Mouse (Mus musculus) heart, embryonic 12.5 days (tissue): Measurements from ENCODE around the gene Cgn. TPM values are rescaled to one million over a fixed set of nuclear protein-coding genes. Genes with fewer than 3 reads are reported as not detected.
"Not testable (repeated sequence)": the region's sequence is repeated elsewhere in the genome, so short reads cannot be mapped to it uniquely, and the experiment has no call there.

ENCODE experiments used
- ATAC-seq: fragments of 200-750 bp; cut with Nextera tagmentation; 2 replicates; pipeline ENCODE4 v1.8.0; 2017; ENCODE audit warnings: moderate TSS enrichment, moderate library complexity; ENCODE audit not compliant: insufficient number of reproducible peaks, low FRiP score
- H3K27ac ChIP-seq: fragments of 300-500 bp; sonication (generic); 2 replicates; pipeline ENCODE4 v1.5.1; 2016; ENCODE audit warnings: mild to moderate bottlenecking, moderate library complexity; ENCODE audit not compliant: poor library complexity, severe bottlenecking
- H3K27me3 ChIP-seq: fragments of 300-500 bp; sonication (generic); replicated peaks from 2 replicates; pipeline ENCODE4 v1.6.1; 2016; ENCODE audit warnings: mild to moderate bottlenecking, moderate library complexity
- H3K36me3 ChIP-seq: fragments of 300-500 bp; sonication (generic); 2 replicates; pipeline ENCODE4 v1.6.1; 2016; ENCODE audit warnings: mild to moderate bottlenecking, moderate library complexity
- H3K4me1 ChIP-seq: fragments of 300-500 bp; sonication (generic); replicated peaks from 2 replicates; pipeline ENCODE4 v1.6.1; 2016; ENCODE audit warnings: mild to moderate bottlenecking
- H3K4me2 ChIP-seq: fragments of 300-500 bp; sonication (generic); 2 replicates; pipeline ENCODE4 v1.6.1; 2016; ENCODE audit warnings: mild to moderate bottlenecking, moderate library complexity
- H3K4me3 ChIP-seq: fragments of 300-500 bp; sonication (generic); 2 replicates; pipeline ENCODE4 v1.5.1; 2016; ENCODE audit warnings: mild to moderate bottlenecking
- H3K9ac ChIP-seq: fragments of 300-500 bp; sonication (generic); 2 replicates; pipeline ENCODE4 v1.6.1; 2016; ENCODE audit warnings: mild to moderate bottlenecking, moderate library complexity
- H3K9me3 ChIP-seq: fragments of 300-500 bp; sonication (generic); replicated peaks from 2 replicates; pipeline ENCODE4 v1.6.1; 2016; ENCODE audit warnings: mild to moderate bottlenecking, moderate library complexity
- WGBS: fragments of 180-500 bp; shearing (Covaris S2); methylation state at CpG from one replicate; pipeline ENCODE4 v1.1.7; 2016; 5-methylcytosine and 5-hydroxymethylcytosine counted together
- polyA plus RNA-seq: library from polyadenylated mRNA; unstranded; fragments of >200 nt; fragmentation: Nextera tagmentation; extraction: Ambion mirVana; gene quantifications from 2 replicates; pipeline ENCODE4 v1.2.1, GENCODE M21; 2016

The Cgn gene
- polyA plus RNA-seq, 1 experiment from 2014 or later, result 2.4 TPM

- not testable (repeated sequence) for H3K36me3 ChIP-seq, H3K27me3 ChIP-seq, H3K9ac ChIP-seq, H3K9me3 ChIP-seq, H3K27ac ChIP-seq, H3K4me2 ChIP-seq, H3K4me1 ChIP-seq, H3K4me3 ChIP-seq
- peak; percentile 44; the same call in 1 of the 2 replicates for ATAC-seq
- 44% methylated on average over 5 of the region's 5 CpGs for WGBS
Observed at GRCm38 (mm10) chr3:94764545-94765292, 21.6 kb downstream of the Cgn start.

- H3K9ac ChIP-seq, H3K4me1 ChIP-seq, H3K27me3 ChIP-seq, H3K36me3 ChIP-seq, H3K27ac ChIP-seq, H3K4me3 ChIP-seq, H3K9me3 ChIP-seq, H3K4me2 ChIP-seq: not testable (repeated sequence)
- peak; percentile 73 for ATAC-seq
- WGBS, result 38% methylated on average over 4 of the region's 9 CpGs
Observed at GRCm38 (mm10) chr3:94758427-94758826, 27.9 kb downstream of the Cgn start.

GRCm38 (mm10) chr3:94758056-94758409 lies 28.3 kb downstream of the Cgn start:
- H3K4me3 ChIP-seq, result peak overlapping the region; percentile 39
- peak overlapping the region; percentile 57 for H3K4me2 ChIP-seq
- not testable (repeated sequence) for H3K9ac ChIP-seq, H3K36me3 ChIP-seq, H3K27me3 ChIP-seq, H3K4me1 ChIP-seq, H3K27ac ChIP-seq, H3K9me3 ChIP-seq
- WGBS, result under 1% methylated on average over 21 of the region's 31 CpGs
- peak; percentile 96 for ATAC-seq

GRCm38 (mm10) chr3:94757251-94758055 lies 28.8 kb downstream of the Cgn start:
- 5% methylated on average over 25 of the region's 47 CpGs for WGBS
- Histone ChIP-seq H3K9ac (0 out of 2 replicates have a peak overlapping the region, but pooled peaks have one; percentile 17), H3K4me2 (peak overlapping the region; percentile 67), H3K4me3 (peak overlapping the region; percentile 39)
- not testable (repeated sequence) for H3K27ac ChIP-seq, H3K36me3 ChIP-seq, H3K4me1 ChIP-seq, H3K9me3 ChIP-seq, H3K27me3 ChIP-seq
- ATAC-seq, result peak; percentile 63

- Histone ChIP-seq H3K36me3 (no peaks in the 10 kb centered on the region; the same call in 1 of the 2 replicates), H3K4me2 (no peak overlapping the region), H3K27me3 (no peaks in the 10 kb centered on the region), H3K9me3 (peaks cover 6% of the 10 kb centered on the region; the same call in 1 of the 2 replicates), H3K27ac (no peak overlapping the region), H3K9ac (no peak overlapping the region), H3K4me1 (no peaks in the 10 kb centered on the region), H3K4me3 (no peak overlapping the region)
- WGBS, result 87% methylated on average over 17 of the region's 17 CpGs
- ATAC-seq, result no peak
Observed at GRCm38 (mm10) chr3:94745691-94746090, 40.6 kb downstream of the Cgn start.

GRCm38 (mm10) chr3:94723637-94724036 lies 62.7 kb downstream of the Cgn start:
- H3K36me3 ChIP-seq, H3K9me3 ChIP-seq, H3K27ac ChIP-seq, H3K27me3 ChIP-seq, H3K4me3 ChIP-seq, H3K4me2 ChIP-seq, ATAC-seq, H3K4me1 ChIP-seq, H3K9ac ChIP-seq: not testable (repeated sequence)
- WGBS, result 13% methylated on average over 2 of the region's 2 CpGs

GRCm38 (mm10) chr3:94718253-94718652 lies 68.0 kb downstream of the Cgn start:
- H3K36me3 ChIP-seq, H3K4me1 ChIP-seq, H3K27me3 ChIP-seq, H3K27ac ChIP-seq, H3K9me3 ChIP-seq, H3K4me3 ChIP-seq, H3K4me2 ChIP-seq, H3K9ac ChIP-seq: not testable (repeated sequence)
- peak; percentile 48; the same call in 1 of the 2 replicates for ATAC-seq
- 31% methylated on average over 1 of the region's 1 CpGs for WGBS

- H3K36me3 ChIP-seq, ATAC-seq, H3K4me2 ChIP-seq, H3K27me3 ChIP-seq, H3K27ac ChIP-seq, H3K9ac ChIP-seq, H3K4me3 ChIP-seq, H3K4me1 ChIP-seq, H3K9me3 ChIP-seq: not testable (repeated sequence)
- WGBS, result 82% methylated on average over 3 of the region's 3 CpGs
Observed at GRCm38 (mm10) chr3:94713424-94713823, 72.9 kb downstream of the Cgn start.

GRCm38 (mm10) chr3:94710591-94710990 lies 75.7 kb downstream of the Cgn start:
- not testable (repeated sequence) for H3K27me3 ChIP-seq, H3K36me3 ChIP-seq, H3K4me3 ChIP-seq, H3K4me1 ChIP-seq, H3K27ac ChIP-seq, H3K9me3 ChIP-seq, H3K9ac ChIP-seq, H3K4me2 ChIP-seq
- ATAC-seq, result peak; percentile 57
